Mouse (Mus musculus): Measurements from ENCODE around the gene Gm28374. TPM values are rescaled to one million over a fixed set of nuclear protein-coding genes. Genes with fewer than 3 reads are reported as not detected.
A peak's percentile ranks its signal among the peaks of the same experiment; 100 is the strongest.

The Gm28374 gene
- total and polyA plus RNA-seq, 3 experiments: not detected

GRCm38 (mm10) chr19:6124898-6125297 lies 42.8 kb upstream of the Gm28374 start:
- no peaks in the 10 kb centered on the region for H3K36me3 ChIP-seq (ENCODE audit: control insufficient read depth, insufficient read depth, low read length)
- no peak overlapping the region for H3K9ac ChIP-seq (ENCODE audit: low read depth, low read length)
- no peak overlapping the region for H3K4me3 ChIP-seq
- no peak overlapping the region for H3K27ac ChIP-seq
- H3K27me3 ChIP-seq (ENCODE audit: control insufficient read depth, insufficient read depth, low read length): no peaks in the 10 kb centered on the region
- no peak for TF ChIP-seq POLR2A (IDR thresholded peaks at IDR 0.05; ENCODE audit: insufficient read depth, low read depth, low read length)
- no peak for TF ChIP-seq EP300 (IDR thresholded peaks at IDR 0.05; ENCODE audit: insufficient read depth, low read depth, low read length)
- no peak for TF ChIP-seq CTCF (IDR thresholded peaks at IDR 0.05)
- no peaks in the 10 kb centered on the region for H3K79me2 ChIP-seq (replicated peaks; ENCODE audit: control insufficient read depth, insufficient read depth, low read length)
- intact Hi-C loops (cut with DNase I): loop anchor here (5.0 to 10.0 kb wide), 2 partner anchors 80 to 398 kb away; partner anchors contain the start of genes Ehbp1l1, Fam89b and Syvn1
- peaks cover 1% of the 10 kb centered on the region; the same call in 1 of the 2 replicates for H3K4me1 ChIP-seq (ENCODE audit: control insufficient read depth, insufficient read depth, low read length)
- WGBS: 44% methylated on average over 2 of the region's 2 CpGs
- no peak for DNase-seq

- Histone ChIP-seq H3K79me2 (replicated peaks; ENCODE audit: control insufficient read depth, insufficient read depth, low read length) (no peaks in the 10 kb centered on the region), H3K4me3 (no peak overlapping the region), H3K36me3 (ENCODE audit: control insufficient read depth, insufficient read depth, low read length) (no peaks in the 10 kb centered on the region), H3K27me3 (ENCODE audit: control insufficient read depth, insufficient read depth, low read length) (no peaks in the 10 kb centered on the region), H3K9ac (ENCODE audit: low read depth, low read length) (no peak overlapping the region), H3K4me1 (ENCODE audit: control insufficient read depth, insufficient read depth, low read length) (peaks cover 3% of the 10 kb centered on the region; the same call in 1 of the 2 replicates), H3K27ac (no peak overlapping the region)
- intact Hi-C loops (cut with DNase I): loop anchor here (10.0 kb wide), 1 partner anchor 79 kb away; the partner anchor contains the start of gene Syvn1
- TF ChIP-seq CTCF (IDR thresholded peaks at IDR 0.05): no peak
- TF ChIP-seq EP300 (IDR thresholded peaks at IDR 0.05; ENCODE audit: insufficient read depth, low read depth, low read length): no peak
- TF ChIP-seq POLR2A (IDR thresholded peaks at IDR 0.05; ENCODE audit: insufficient read depth, low read depth, low read length): no peak
- WGBS: 75% methylated on average over 8 of the region's 8 CpGs
- no peak for DNase-seq
Measured at GRCm38 (mm10) chr19:6123330-6123729, 41.3 kb upstream of the Gm28374 start.

DNA sequence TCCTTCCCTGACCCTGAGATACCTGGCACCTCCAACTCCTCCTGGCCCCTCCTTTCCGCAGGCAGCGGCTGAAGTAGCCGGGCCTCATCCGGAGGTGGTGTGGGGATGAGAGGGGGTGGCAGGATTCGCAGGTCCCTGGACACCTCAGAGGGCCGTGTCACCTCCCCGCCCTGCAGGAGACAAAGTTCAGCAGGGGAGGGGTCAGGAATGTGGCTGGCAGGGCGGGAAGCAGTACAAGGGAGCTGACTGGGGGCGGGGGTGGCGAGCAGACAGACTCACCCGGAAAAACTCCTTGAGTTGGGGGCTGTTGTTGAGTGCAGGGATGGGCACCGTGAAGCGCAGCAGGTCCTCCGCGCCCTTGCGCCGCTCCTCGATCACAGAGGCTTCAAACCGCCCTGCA lies 39.7 kb upstream of the Gm28374 start:
- 63% methylated on average over 19 of the region's 19 CpGs for WGBS
- Histone ChIP-seq H3K4me3 (no peak overlapping the region), H3K4me1 (ENCODE audit: control insufficient read depth, insufficient read depth, low read length) (peaks cover 3% of the 10 kb centered on the region; the same call in 1 of the 2 replicates), H3K27me3 (ENCODE audit: control insufficient read depth, insufficient read depth, low read length) (no peaks in the 10 kb centered on the region), H3K27ac (no peak overlapping the region), H3K36me3 (ENCODE audit: control insufficient read depth, insufficient read depth, low read length) (no peaks in the 10 kb centered on the region), H3K79me2 (replicated peaks; ENCODE audit: control insufficient read depth, insufficient read depth, low read length) (no peaks in the 10 kb centered on the region), H3K9ac (ENCODE audit: low read depth, low read length) (no peak overlapping the region)
- intact Hi-C loops (cut with DNase I): loop anchor here (10.0 kb wide), 1 partner anchor 77 kb away; the partner anchor contains the start of gene Syvn1
- no peak for TF ChIP-seq EP300 (IDR thresholded peaks at IDR 0.05; ENCODE audit: insufficient read depth, low read depth, low read length)
- TF ChIP-seq CTCF (IDR thresholded peaks at IDR 0.05): no peak
- TF ChIP-seq POLR2A (IDR thresholded peaks at IDR 0.05; ENCODE audit: insufficient read depth, low read depth, low read length): no peak
- DNase-seq: no peak

DNA sequence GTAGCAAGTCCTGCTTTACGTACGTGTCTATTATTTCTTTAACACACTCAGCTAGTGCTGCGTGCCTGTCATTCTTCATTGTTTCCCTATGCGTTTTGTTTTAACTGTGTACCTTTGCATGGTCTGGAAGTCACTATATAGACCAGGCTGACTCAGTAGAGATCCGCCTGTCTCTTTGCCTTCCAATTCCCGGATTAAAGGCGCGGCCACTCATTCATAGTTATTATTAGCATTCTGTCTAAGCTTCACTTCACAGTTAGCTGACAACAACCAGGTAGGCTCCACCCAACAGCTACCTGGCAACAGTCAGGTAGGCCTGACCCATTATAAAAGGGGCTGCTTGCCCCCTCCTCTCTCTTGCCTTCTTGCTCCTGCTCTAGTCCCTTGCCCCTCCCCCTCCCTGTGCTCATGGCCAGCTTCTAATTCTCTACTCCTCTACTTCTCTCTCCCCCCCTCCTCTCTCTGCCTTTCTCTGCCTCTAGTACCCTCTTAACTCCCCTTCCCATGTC lies 36.7 kb upstream of the Gm28374 start:
- Histone ChIP-seq H3K79me2 (replicated peaks; ENCODE audit: control insufficient read depth, insufficient read depth, low read length) (no peaks in the 10 kb centered on the region), H3K27me3 (ENCODE audit: control insufficient read depth, insufficient read depth, low read length) (no peaks in the 10 kb centered on the region), H3K4me3 (peak overlapping the region; percentile 67), H3K36me3 (ENCODE audit: control insufficient read depth, insufficient read depth, low read length) (no peaks in the 10 kb centered on the region), H3K4me1 (ENCODE audit: control insufficient read depth, insufficient read depth, low read length) (peaks cover 5% of the 10 kb centered on the region), H3K9ac (ENCODE audit: low read depth, low read length) (peak overlapping the region; percentile 69), H3K27ac (peak overlapping the region; percentile 90)
- no peak for DNase-seq
- intact Hi-C loops (cut with DNase I): loop anchor here (2.0 to 5.0 kb wide), 2 partner anchors 34 to 206 kb away; partner anchors contain the start of genes Cdca5, Dpf2 and Zfpl1
- TF ChIP-seq POLR2A (IDR thresholded peaks at IDR 0.05; ENCODE audit: insufficient read depth, low read depth, low read length) (no peak; the same call in 1 of the 2 replicates), EP300 (IDR thresholded peaks at IDR 0.05; ENCODE audit: insufficient read depth, low read depth, low read length) (no peak), CTCF (IDR thresholded peaks at IDR 0.05) (no peak)
- under 1% methylated on average over 8 of the region's 8 CpGs for WGBS

DNA sequence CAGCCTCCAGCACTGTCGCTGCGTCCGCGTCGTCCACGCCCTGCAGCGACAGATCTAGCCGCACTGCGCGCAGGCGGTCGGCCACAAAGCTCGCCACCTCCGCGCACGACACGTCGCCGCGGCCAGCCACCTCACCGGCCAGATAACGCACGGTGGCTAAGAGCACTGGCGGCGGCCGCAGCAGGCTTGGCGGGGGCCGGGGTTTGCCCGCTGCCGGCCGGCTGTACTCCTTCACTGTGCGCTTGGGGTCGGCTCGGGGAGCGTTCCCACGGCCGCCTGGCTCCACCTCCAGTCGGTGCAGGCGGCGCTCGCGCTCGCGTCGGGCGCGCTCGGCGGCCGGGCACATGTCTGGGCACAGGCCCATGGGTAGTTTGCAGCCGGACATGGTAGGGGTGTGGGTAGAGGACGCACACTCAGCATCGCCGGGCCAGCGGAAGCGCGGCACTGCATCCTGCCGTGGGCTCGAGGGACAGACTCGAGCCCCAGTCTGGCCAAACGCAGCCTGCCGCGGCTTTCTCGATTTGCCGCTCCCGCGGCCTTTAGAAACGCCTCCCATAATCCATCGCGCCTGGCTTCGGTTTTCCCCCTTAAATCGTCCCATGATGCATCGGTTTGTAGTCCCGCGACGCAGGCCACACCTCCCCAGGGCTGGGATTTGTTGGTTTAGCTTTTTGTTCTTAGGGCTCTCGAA lies 36.1 kb upstream of the Gm28374 start, which contains the start of gene Sac3d1:
TSS of gene Sac3d1 (minus strand) at position 665 of the 691 bp plus-strand sequence.
- H3K4me1 ChIP-seq (ENCODE audit: control insufficient read depth, insufficient read depth, low read length): peaks cover 5% of the 10 kb centered on the region
- no peaks in the 10 kb centered on the region for H3K36me3 ChIP-seq (ENCODE audit: control insufficient read depth, insufficient read depth, low read length)
- H3K79me2 ChIP-seq (replicated peaks; ENCODE audit: control insufficient read depth, insufficient read depth, low read length): no peaks in the 10 kb centered on the region
- peak within 1 kb of the TSS; percentile 90 for H3K27ac ChIP-seq
- H3K9ac ChIP-seq (ENCODE audit: low read depth, low read length): peak within 1 kb of the TSS; percentile 95
- DNase-seq: peak; percentile 89 to 92
- intact Hi-C loops (cut with DNase I): loop anchor here (2.0 to 5.0 kb wide), 2 partner anchors 33 to 206 kb away; partner anchors contain the start of genes Cdca5, Dpf2 and Zfpl1
- WGBS: under 1% methylated on average over 77 of the region's 77 CpGs
- peak within 1 kb of the TSS; percentile 67 for H3K4me3 ChIP-seq
- no peaks in the 10 kb centered on the region for H3K27me3 ChIP-seq (ENCODE audit: control insufficient read depth, insufficient read depth, low read length)
- TF ChIP-seq POLR2A (IDR thresholded peaks at IDR 0.05; ENCODE audit: insufficient read depth, low read depth, low read length): peak; percentile 69; the same call in 1 of the 2 replicates
- TF ChIP-seq EP300 (IDR thresholded peaks at IDR 0.05; ENCODE audit: insufficient read depth, low read depth, low read length): 0 out of 2 replicates have a peak, but pooled peaks have one; percentile 40
- TF ChIP-seq CTCF (IDR thresholded peaks at IDR 0.05): peak; percentile 32

Measured in heart, adult 2 months (tissue).